Mouse (Mus musculus) kidney, embryonic 14.5 days (tissue): Measurements from ENCODE around the gene Adam11. TPM values are rescaled to one million over a fixed set of nuclear protein-coding genes. Genes with fewer than 3 reads are reported as not detected.
A peak's percentile ranks its signal among the peaks of the same experiment; 100 is the strongest.

Experiments
- ATAC-seq: fragments of 200-750 bp; cut with Nextera tagmentation; 2 replicates; pipeline ENCODE4 v1.8.0; 2017; ENCODE audit warnings: moderate number of reproducible peaks, mild to moderate bottlenecking, moderate TSS enrichment, moderate library complexity; ENCODE audit not compliant: low FRiP score, low TSS enrichment
- H3K27ac ChIP-seq: fragments of 300-500 bp; sonication (generic); 2 replicates; pipeline ENCODE4 v1.5.1; 2014; ENCODE audit warnings: low read depth, mild to moderate bottlenecking, low read length, moderate library complexity, mixed read lengths
- H3K27me3 ChIP-seq: fragments of 300-500 bp; sonication (generic); 2 replicates; pipeline ENCODE4 v1.6.1; 2014; ENCODE audit warnings: mild to moderate bottlenecking, low read length; ENCODE audit not compliant: control insufficient read depth, insufficient read depth
- H3K36me3 ChIP-seq: fragments of 300-500 bp; sonication (generic); 2 replicates; pipeline ENCODE4 v1.6.1; 2014; ENCODE audit warnings: low read length, mixed read lengths; ENCODE audit not compliant: control insufficient read depth, insufficient read depth
- H3K4me1 ChIP-seq: fragments of 300-500 bp; sonication (generic); 2 replicates; pipeline ENCODE4 v1.6.1; 2014; ENCODE audit warnings: low read length, mixed read lengths; ENCODE audit not compliant: control insufficient read depth, insufficient read depth
- H3K4me2 ChIP-seq: fragments of 300-500 bp; sonication (generic); replicated peaks from 2 replicates; pipeline ENCODE4 v1.6.1; 2014; ENCODE audit warnings: low read depth, mild to moderate bottlenecking, low read length
- H3K4me3 ChIP-seq: fragments of 300-500 bp; sonication (generic); 2 replicates; pipeline ENCODE4 v1.5.1; 2014; ENCODE audit warnings: mild to moderate bottlenecking, low read length
- H3K9ac ChIP-seq: fragments of 300-500 bp; sonication (generic); 2 replicates; pipeline ENCODE4 v1.6.1; 2014; ENCODE audit warnings: low read depth, mild to moderate bottlenecking, low read length, moderate library complexity
- H3K9me3 ChIP-seq: fragments of 300-500 bp; sonication (generic); 2 replicates; pipeline ENCODE4 v1.6.1; 2016; ENCODE audit warnings: low read length; ENCODE audit not compliant: control insufficient read depth
- WGBS: fragments of 180-500 bp; shearing (Covaris S2); extraction: QIAGEN DNeasy Blood & Tissue Kit; methylation state at CpG from one replicate; pipeline ENCODE4 v1.1.7; 2014; 5-methylcytosine and 5-hydroxymethylcytosine counted together
- polyA plus RNA-seq: library from polyadenylated mRNA; unstranded; fragments of >200 nt; fragmentation: Nextera tagmentation; extraction: Ambion mirVana; gene quantifications from 2 replicates; pipeline ENCODE4 v1.2.1, GENCODE M21; 2014

Gene Adam11
- polyA plus RNA-seq, 1 experiment from 2014 or later, result 7.8 TPM

DNA sequence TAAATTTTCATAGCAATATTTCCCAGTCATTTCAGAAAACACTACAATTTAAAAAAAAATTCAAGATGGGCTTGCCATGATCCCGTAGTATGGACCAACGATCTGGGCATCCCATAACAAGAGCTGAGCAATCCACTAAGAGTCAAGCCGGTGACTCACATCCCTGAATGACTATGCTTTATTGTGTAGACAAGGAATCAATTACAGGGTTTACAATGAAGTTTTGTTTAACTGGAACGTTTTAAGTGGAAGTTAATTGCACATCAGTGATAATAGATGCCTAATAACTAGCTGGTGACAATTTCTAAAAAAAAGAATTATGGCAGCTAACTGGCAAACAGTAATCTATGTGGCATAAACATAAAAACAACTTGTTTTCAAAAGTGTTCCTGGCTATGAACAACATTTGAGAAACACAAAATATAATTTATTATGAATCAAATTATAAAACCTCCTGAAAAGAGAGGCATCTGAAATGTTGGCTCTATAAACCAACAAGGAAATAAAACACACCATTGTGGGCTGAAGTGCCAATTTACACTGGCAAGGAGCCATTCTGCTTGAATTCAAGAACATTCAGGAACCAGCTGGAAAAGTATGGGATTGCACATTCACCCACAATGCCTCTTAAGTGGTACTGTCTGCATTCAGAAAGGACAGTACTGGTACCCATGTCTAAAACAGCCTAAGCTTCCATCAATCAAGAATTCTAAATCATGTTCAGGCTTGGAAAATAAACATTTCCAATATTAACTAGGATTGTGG lies 49.7 kb downstream of the Adam11 start:
- Histone ChIP-seq H3K9me3 (no peaks in the 10 kb centered on the region), H3K4me2 (no peak overlapping the region), H3K4me1 (0 out of 2 replicates have a peak, but pooled peaks cover 13% of the 10 kb centered on the region), H3K27me3 (no peaks in the 10 kb centered on the region), H3K4me3 (no peak overlapping the region), H3K27ac (no peak overlapping the region), H3K36me3 (peaks cover 3% of the 10 kb centered on the region; the same call in 1 of the 2 replicates), H3K9ac (no peak overlapping the region)
- no peak for ATAC-seq
- 66% methylated on average over 4 of the region's 4 CpGs for WGBS

DNA sequence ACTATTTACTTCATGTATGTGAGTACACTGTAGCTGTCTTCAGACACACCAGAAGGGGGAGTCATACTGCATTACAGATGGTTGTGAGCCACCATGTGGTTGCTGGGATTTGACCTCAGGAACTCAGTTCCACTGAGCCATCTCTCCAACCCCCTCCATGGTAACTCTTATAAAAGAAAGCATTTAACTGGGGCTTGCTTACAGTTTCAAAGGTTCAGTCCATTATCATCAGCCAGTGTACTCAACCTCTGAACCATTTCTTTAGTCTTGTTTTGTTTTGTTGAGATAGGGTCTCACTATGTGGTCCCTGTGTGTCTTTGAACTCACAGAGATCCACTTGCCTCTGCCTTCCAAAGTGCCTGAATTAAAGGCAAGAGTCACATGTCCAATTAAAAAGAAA lies 53.6 kb downstream of the Adam11 start:
- no peak overlapping the region for H3K4me3 ChIP-seq
- peaks cover 27% of the 10 kb centered on the region for H3K4me1 ChIP-seq
- no peaks in the 10 kb centered on the region for H3K27me3 ChIP-seq
- no peaks in the 10 kb centered on the region for H3K9me3 ChIP-seq
- H3K27ac ChIP-seq, result no peak overlapping the region
- H3K36me3 ChIP-seq, result peaks cover 3% of the 10 kb centered on the region; the same call in 1 of the 2 replicates
- no peak overlapping the region for H3K9ac ChIP-seq
- H3K4me2 ChIP-seq, result no peak overlapping the region
- no peak for ATAC-seq

DNA sequence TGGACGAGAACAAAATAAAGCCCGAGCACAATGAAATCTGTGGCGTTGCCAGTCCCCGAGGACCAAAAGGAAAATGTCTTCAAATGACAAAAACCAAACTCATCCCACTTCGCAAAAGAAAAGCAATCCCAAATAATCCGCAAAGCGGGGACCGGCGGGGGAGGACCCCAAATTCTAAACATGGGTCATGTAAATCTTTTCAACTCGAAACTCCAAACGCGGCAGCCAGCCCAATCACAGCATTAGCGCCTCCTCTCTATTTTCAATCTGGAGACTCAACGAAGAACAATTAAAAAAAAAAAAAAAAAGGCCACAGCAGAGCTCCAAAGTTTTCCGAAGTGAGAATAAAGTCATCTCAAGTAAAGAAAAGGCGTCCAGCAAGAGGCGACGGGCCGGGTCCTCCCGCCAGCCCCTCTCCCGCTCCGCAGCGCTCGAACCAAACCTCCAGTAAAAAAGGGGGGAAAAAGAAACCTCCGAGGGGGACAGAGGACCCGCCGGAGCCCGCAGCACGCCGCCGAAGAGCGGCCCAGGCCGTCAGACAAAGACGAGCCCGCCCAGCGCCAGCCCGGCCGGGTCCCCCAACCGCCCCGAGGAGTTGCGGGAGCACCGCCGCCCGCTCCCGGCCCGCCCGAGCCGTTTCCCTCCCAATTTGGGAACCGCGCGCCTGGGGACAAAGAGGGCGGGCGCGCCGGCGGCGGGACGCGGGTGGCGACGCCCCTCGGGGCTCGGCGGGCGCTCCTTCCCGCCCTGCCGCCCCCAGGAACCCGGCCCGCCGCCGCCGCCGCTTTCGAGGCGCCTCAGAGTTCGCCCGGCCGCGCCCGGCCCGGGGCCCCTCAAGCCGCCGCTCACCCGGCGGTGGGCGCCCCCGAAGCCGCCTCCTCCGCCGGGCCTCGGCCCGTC lies 57.1 kb downstream of the Adam11 start:
- Histone ChIP-seq H3K4me2 (peak overlapping the region; percentile 88), H3K4me1 (peaks cover 29% of the 10 kb centered on the region), H3K9me3 (no peaks in the 10 kb centered on the region), H3K27me3 (no peaks in the 10 kb centered on the region), H3K36me3 (no peaks in the 10 kb centered on the region), H3K9ac (peak overlapping the region; percentile 98), H3K4me3 (peak overlapping the region; percentile 95), H3K27ac (peak overlapping the region; percentile 97)
- under 1% methylated on average over 43 of the region's 92 CpGs for WGBS
- ATAC-seq, result peak; percentile 65

DNA sequence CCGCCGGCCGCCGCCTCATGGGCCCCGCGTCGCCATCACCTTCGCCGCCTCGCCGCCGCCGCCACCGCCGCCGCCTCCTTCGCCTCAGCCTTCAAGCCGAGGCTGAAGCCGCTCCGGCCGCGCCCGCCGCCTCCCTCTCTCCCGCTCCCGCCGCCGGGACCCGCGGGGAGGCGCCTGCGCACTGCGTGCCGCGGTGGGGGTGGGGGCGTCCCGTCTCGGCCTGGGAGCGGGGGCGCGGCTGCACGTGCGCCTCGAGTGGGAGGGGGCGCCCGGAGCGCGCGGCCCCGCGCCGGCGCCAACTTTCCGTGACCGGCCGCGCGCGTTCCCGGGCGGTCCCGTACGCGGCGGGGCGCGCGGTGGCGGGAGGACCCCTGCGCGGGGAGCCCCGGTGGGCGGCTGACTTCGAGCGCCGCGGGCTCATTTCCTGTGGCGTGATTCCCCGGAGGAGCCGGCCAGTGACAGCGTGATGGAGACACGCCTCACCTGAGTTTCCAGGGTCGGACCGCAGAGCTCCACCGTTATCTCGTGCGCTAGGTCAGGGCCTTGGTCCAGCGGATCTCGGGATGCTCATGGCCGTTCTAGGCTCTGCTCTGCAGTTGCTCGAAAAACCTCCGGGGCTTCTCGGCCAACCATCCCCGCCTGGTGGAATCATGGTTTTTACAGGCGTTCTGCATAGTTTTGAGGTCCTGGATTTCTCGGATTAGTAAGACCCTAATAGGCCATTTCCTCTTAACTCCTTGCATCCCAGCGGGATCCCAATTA lies 58.0 kb downstream of the Adam11 start, which contains the start of gene Gjc1:
Gjc1 (minus strand) TSS at position 680 of the 762 bp plus-strand sequence.
- Histone ChIP-seq H3K27me3 (no peaks in the 10 kb centered on the region), H3K36me3 (no peaks in the 10 kb centered on the region), H3K4me1 (peaks cover 29% of the 10 kb centered on the region), H3K4me2 (peak within 1 kb of the TSS; percentile 88), H3K27ac (peak within 1 kb of the TSS; percentile 97), H3K9ac (peak within 1 kb of the TSS; percentile 98), H3K4me3 (peak within 1 kb of the TSS; percentile 95), H3K9me3 (no peaks in the 10 kb centered on the region)
- ATAC-seq, result peak; percentile 87
- WGBS, result under 1% methylated on average over 39 of the region's 97 CpGs

DNA sequence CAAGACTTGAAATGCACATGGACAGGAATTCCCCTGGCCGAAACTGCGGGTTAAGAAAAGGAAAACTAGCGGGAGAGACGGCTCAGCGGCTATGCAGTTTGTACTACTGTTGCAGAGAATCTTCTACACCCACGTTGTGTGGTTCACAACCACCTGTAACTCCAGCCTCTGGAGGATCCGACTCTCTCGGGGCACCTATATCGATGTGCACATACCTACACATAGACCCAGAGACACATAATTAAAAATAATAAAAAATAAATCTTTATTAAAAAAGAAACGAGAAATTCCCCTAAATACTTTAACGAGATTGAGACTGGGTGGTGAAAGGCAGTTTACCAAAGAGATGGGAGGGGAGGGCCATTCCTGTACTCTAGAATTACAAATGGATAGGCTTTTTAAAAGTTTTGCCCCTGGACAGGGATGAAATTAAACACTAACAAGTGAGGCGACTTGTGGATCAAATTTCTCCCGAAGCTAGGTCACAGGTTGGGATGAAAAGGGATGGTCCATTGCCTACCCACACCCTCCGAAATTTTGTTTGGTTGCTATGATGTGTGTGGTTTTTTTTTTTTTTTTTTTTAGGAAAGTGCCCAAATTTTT lies 58.6 kb downstream of the Adam11 start:
- Histone ChIP-seq H3K27me3 (no peaks in the 10 kb centered on the region), H3K9ac (peak overlapping the region; percentile 98; the same call in 1 of the 2 replicates), H3K4me1 (peaks cover 27% of the 10 kb centered on the region), H3K4me3 (peak overlapping the region; percentile 95), H3K9me3 (no peaks in the 10 kb centered on the region), H3K4me2 (peak overlapping the region; percentile 88), H3K36me3 (no peaks in the 10 kb centered on the region), H3K27ac (peak overlapping the region; percentile 97; the same call in 1 of the 2 replicates)
- ATAC-seq, result peak; percentile 8; the same call in 1 of the 2 replicates
- WGBS, result 4% methylated on average over 14 of the region's 14 CpGs

DNA sequence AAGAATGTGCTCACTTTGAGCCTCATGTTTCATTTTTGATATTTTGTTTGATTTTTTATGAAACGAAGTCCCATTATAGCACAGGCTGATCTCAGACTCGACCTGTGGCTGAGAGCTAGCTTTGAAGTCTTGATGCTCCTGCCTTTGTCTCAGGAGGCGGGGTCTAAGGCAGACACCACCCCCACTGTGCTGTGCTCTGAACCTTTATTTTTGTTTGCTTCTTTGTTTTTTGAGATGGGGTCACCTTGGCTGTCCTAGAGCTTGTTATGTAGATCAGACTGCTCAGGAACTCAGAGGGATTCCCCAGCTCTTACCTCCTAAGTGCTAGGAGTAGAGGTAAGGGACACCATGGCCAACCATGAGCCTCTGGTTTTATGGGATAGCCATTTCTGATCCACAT lies 59.2 kb downstream of the Adam11 start:
- no peak overlapping the region for H3K4me3 ChIP-seq
- no peaks in the 10 kb centered on the region for H3K27me3 ChIP-seq
- no peak overlapping the region for H3K9ac ChIP-seq
- no peak overlapping the region for H3K4me2 ChIP-seq
- H3K27ac ChIP-seq, result no peak overlapping the region
- WGBS, result 14% methylated on average over 3 of the region's 3 CpGs
- H3K4me1 ChIP-seq, result peaks cover 23% of the 10 kb centered on the region
- H3K9me3 ChIP-seq, result no peaks in the 10 kb centered on the region
- ATAC-seq, result no peak
- no peaks in the 10 kb centered on the region for H3K36me3 ChIP-seq

DNA sequence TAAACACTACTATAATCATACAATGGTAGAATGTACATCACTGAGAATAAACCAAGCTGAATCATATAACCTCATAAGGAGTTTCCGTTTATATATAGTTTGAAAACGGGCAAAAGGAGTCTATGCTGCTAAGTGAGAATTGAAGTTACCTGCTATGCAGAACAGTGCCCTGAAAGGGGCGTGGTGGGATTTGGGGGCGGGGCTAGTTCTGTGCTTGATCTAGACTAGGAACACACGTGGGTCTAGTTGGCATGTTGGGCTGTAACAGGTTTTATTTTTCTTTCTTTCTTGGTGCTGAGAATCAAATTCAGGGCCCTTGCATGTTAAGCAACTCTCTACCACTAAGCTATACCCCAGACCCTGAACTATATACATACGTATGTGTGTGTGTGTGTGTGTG lies 60.0 kb downstream of the Adam11 start:
- no peak for ATAC-seq
- Histone ChIP-seq H3K4me2 (no peak overlapping the region), H3K27me3 (no peaks in the 10 kb centered on the region), H3K4me1 (peaks cover 18% of the 10 kb centered on the region), H3K4me3 (no peak overlapping the region), H3K27ac (no peak overlapping the region), H3K9me3 (no peaks in the 10 kb centered on the region), H3K9ac (no peak overlapping the region), H3K36me3 (no peaks in the 10 kb centered on the region)
- WGBS, result 55% methylated on average over 6 of the region's 6 CpGs

DNA sequence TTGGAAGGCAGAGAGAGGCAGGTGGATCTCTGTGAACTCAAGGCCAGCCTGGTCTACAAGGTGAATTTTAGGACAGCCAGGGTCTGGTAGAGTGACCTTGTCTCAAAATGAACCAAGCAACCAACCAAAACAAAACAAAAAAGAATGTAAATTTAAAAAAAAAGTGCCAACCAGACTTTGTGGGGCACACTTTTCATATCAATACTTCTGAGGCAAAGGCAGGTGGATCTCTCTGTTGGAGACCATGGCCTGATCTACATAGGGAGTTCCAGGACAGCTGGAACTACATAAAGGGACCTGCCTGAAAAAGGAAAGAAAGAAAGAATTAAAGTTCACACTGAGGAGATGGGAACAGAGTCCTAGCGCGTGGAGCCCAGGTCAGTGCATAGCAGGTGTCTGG lies 65.2 kb downstream of the Adam11 start:
- H3K36me3 ChIP-seq, result no peaks in the 10 kb centered on the region
- H3K4me2 ChIP-seq, result no peak overlapping the region
- ATAC-seq, result no peak
- no peaks in the 10 kb centered on the region for H3K27me3 ChIP-seq
- H3K27ac ChIP-seq, result no peak overlapping the region
- no peak overlapping the region for H3K4me3 ChIP-seq
- no peaks in the 10 kb centered on the region for H3K4me1 ChIP-seq
- 71% methylated on average over 2 of the region's 2 CpGs for WGBS
- no peak overlapping the region for H3K9ac ChIP-seq
- no peaks in the 10 kb centered on the region for H3K9me3 ChIP-seq
